Mouse (Mus musculus) layer of hippocampus, adult 9-11 months (tissue): ENCODE data around the gene Cd151.

Experiments
- DNase-seq: peaks from one replicate; pipeline ENCODE4 v3.0.0; 2022

The Cd151 gene

DNA sequence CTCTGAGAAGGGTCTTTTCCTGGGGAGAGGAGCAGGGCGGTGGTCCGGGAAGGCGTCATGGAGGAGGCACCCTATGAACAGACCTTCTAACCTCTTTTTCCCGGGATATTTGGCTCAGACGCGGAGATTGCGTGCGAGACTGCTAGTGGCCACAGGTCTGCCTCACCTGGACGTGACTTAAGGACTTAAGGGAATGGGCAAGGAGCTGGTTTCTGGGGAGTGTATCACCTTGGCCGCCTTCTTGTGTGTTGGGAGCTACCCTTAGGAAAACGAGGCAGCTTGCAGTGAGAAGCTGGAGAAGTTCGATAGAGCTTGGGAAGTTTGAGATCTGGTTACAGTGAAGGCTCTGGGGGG lies 8.6 kb downstream of the Cd151 start:
- no peak for DNase-seq

- peak; percentile 68 for DNase-seq
Measured at GRCm38 (mm10) chr7:141476226-141476980, 9.2 kb downstream of the Cd151 start.

GRCm38 (mm10) chr7:141476981-141477370 lies 9.8 kb downstream of the Cd151 start:
- no peak for DNase-seq

DNA sequence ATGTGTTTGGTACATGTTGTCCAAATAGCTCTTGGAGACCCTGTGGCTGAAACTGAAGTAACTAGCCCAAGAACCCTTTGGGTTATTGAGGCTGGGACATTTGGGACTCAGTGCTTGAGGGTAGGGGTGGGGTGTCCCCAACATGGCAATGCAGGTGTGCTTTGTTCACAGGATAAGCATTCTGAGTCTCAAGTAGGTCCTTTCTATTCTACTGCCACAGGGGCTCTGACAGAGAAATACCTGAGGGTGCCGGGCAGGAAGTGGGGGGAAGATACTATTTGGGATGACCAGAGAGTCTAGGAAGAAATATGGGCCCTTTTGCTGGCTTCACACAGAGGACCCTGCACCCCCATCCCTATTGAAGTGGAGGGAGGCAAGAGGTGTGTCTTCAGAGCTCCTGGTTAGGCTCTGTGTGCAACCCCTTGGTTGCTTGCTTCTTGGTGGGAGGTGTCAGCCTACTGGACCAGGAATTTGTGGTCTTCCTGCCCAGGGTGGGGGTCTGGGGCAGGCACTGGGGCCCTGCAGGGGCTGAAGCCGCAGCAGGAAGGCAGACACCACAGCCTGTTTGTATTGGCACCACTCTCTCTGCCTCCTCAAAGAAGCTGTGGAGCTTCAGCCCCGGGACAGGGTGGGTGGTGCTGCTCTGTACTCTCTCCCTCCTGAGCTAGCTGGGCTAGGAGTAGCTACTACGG lies 10.5 kb downstream of the Cd151 start:
- no peak for DNase-seq

DNA sequence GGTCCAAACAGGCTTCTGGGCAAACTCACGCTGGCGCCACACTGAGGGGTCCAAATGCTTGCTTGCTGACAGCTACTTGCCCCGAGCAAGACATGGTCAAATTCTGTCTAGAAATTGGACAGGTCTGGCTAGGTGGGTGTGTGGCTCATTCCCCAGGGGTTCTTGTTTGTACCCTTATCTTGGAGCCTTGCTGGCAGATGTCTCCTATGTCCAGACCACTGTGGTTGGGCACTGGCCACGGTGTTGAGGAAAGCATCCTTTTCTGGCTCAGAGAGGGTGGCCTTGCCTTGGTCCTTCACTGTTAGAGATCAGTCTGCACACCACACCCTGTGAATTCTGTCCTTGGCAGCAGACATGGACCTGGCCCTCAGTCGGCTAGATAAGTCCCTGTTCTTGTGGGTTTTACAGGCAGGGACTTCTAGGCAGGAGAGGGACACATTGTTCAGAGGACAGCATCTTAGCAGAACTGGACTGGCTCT lies 11.1 kb downstream of the Cd151 start:
- no peak for DNase-seq

GRCm38 (mm10) chr7:141480842-141481497 lies 13.8 kb downstream of the Cd151 start:
- DNase-seq, result peak; percentile 80

DNA sequence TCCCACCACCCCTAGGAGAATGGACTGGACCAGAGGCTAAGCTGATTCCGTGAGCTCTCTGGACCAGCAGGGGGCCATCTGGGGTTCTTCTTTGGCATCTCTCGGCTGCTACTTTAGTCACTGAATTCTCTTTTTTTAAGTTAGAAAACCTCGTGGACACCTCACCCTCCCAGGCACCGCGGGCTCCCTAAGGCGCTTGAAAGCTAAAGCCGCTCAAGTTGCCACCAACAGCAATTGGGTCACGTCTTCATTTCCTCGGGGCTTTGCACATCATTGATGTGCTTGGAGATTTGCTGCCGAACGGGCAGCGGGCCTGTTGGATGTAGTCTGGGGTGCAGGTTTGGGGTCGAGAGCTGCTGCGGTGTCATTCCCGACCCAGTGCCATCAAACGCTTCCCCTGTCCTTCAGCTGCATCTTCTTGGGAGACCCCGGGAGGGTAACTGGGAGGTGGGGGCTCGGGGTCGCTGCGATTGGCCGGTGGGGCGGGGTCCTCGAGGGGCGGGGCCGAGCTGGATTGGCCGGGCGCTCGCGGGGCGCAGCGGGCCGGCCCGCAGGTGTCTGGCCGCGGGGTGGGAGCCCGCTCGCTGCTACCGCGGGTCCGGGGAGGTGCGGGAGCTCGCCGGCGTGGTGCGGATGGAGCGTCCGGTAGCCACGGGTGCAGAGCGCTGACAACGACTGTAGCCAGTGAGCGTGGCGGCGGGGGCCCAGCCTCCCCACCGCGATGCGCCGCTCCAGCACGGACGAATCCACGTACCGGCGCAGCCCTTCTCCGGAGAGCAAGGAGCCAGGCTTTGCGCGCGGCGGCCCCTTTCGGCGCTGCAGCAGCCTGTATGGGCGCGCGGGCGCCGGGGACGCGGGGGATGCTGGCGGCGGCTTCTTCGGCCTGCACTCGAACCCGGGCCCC lies 14.6 kb downstream of the Cd151 start:
- no peak for DNase-seq

DNA sequence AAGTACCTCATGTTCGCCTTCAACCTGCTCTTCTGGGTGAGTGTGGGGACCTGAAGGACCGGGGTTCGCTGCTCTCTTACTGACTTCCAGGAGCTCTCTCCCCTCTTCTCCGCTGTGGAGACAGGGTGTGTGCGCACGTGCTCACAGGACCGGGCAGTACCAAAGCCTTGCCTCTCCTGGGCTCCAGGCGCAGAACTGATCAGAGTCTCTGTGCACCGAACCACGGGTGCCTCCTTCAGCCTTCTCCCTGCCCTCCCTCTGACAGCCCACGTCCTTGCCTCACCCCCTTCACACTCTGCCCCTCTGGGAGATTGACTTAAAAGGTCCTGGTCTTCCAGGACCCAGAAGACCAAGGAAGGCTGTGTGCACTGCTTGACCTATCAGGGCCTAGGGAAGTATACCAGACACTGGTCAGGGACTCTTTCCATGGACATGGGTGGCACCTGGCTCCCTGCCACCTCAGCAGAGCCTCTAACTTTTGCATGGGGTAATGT lies 15.4 kb downstream of the Cd151 start:
- DNase-seq, result no peak

- DNase-seq, result no peak
Measured at GRCm38 (mm10) chr7:141483114-141483653, 16.0 kb downstream of the Cd151 start.

GRCm38 (mm10) chr7:141484186-141485120 lies 17.3 kb downstream of the Cd151 start:
- no peak for DNase-seq

DNA sequence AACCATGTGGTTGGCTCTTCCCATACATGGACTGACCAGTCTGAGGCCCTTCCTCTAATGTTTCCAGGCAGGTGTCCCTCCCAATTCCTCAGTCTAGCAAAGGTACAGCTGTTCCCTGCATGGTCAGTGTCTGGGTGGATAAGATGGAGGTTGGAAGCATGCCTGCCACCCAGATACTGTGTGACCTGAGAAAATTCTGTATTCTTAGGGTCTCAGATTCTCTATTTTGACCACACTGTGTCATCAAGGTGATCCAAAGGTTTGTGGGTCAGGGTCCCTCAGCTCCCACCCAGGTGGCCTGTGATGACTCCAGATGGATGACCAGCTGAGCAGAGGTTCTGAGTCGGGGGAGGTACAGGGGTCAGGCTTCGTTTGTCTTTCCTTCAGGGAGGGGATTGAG lies 18.0 kb downstream of the Cd151 start:
- DNase-seq, result no peak

DNA sequence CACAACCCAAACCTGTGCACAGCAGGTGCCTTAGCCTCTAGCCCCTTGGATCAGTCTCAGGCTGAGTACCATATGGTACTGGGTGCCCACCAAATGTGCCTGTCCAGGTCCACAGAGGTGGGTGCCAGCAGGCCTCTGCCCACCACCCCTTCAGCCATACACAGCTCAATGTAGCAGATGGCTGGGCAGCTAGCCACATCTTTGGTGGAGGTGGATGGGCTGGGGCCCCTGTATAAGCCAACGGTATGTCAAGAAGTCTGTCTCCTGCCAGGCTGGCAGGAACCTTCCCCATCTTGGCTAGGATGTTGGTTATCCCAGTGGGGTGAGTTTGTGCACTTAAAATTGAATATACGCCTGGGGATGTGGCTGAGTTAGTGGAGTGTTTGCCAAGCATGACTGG lies 18.4 kb downstream of the Cd151 start:
- no peak for DNase-seq

GRCm38 (mm10) chr7:141486239-141486638 lies 19.0 kb downstream of the Cd151 start:
- DNase-seq, result no peak

- no peak for DNase-seq
Measured at GRCm38 (mm10) chr7:141487141-141487540, 19.9 kb downstream of the Cd151 start.

DNA sequence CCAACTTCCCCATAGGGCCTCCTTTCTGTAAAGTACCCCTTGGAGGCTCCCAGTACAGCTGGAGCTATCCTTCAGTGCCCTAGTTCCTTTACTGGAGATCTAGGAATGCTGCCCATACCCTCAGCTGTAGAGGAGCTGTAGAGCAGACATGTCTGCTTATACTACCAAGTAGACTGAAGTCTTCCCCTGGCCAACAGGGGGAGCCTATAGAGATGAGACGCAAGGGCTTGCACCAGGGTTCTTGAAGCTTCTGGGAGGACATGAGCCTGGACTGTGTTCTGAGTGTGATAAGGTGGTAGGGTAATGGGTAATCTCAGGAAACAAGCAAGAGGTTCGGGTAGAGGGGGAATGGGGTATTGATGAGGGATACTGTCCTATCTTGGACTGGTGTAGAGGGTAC lies 24.0 kb downstream of the Cd151 start:
- no peak for DNase-seq

DNA sequence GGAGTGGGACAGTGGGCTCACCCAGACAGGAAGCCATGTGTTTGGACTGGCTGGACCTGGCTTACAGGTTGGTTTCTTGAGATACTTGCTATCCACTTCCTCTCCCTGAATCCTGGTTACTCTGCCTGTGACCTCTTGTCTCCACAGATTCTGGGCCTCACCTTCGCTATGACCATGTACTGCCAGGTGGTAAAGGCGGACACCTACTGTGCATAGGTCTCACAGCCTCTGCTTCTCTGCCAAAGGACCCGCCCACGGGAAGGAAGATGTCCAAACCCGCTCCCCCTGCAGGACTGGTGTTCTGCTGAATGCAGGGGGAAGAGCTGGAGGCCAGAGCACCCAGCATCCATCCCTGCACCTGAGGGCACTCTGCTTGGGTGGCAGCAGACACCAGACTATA lies 25.5 kb downstream of the Cd151 start:
- DNase-seq, result no peak

GRCm38 (mm10) chr7:141493729-141494128 lies 26.5 kb downstream of the Cd151 start:
- no peak for DNase-seq

- DNase-seq, result no peak
Measured at GRCm38 (mm10) chr7:141495379-141495778, 28.2 kb downstream of the Cd151 start.

DNA sequence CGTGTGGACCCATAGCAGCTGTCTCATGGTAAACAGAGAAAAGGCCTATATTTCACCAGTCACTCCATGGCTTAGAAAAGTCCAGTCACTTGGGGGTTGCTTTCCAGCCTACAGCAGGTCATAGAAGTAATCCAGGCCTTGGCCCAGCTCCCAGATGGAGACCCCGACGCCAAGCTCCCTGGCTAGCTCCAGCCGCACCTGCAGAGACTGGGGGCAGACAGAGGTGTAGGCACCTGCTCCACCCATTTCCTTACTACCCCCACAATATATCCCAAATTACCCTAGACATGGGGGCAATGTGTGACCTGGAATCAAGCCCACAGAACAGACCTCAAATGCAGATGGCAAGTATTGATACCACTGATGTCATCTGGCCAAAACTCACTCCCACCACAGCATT lies 28.7 kb downstream of the Cd151 start:
- DNase-seq, result no peak

- no peak for DNase-seq
Measured at GRCm38 (mm10) chr7:141497600-141497999, 30.4 kb downstream of the Cd151 start.

- DNase-seq, result no peak
Measured at GRCm38 (mm10) chr7:141501820-141502555, 34.8 kb downstream of the Cd151 start.
